Mouse (Mus musculus): Measurements from ENCODE around the gene Alcam. TPM values are rescaled to one million over a fixed set of nuclear protein-coding genes. Genes with fewer than 3 reads are reported as not detected.

The Alcam gene
- polyA plus RNA-seq, 1 experiment = 0.01 TPM

GRCm38 (mm10) chr16:52343467-52344033 lies 110.3 kb downstream of the Alcam start:
- TF ChIP-seq GATA1 (IDR thresholded peaks at IDR 0.05; ENCODE audit: low read length) (no peak), TAL1 (IDR thresholded peaks at IDR 0.05; ENCODE audit: low read length) (no peak)
- H3K36me3 ChIP-seq (ENCODE audit: control insufficient read depth) = no peaks in the 10 kb centered on the region

GRCm38 (mm10) chr16:52342694-52343466 lies 111.0 kb downstream of the Alcam start:
- no peak overlapping the region for H3K4me3 ChIP-seq (replicated peaks)
- TF ChIP-seq TAL1 (IDR thresholded peaks at IDR 0.05; ENCODE audit: low read length) (no peak), GATA1 (IDR thresholded peaks at IDR 0.05; ENCODE audit: low read length) (no peak)
- H3K9me3 ChIP-seq (ENCODE audit: control insufficient read depth, low read length) = no peaks in the 10 kb centered on the region
- no peaks in the 10 kb centered on the region for H3K4me1 ChIP-seq (ENCODE audit: control insufficient read depth)
- no peaks in the 10 kb centered on the region for H3K36me3 ChIP-seq (ENCODE audit: control insufficient read depth)
- no peaks in the 10 kb centered on the region for H3K27me3 ChIP-seq (ENCODE audit: control insufficient read depth)

More at GRCm38 (mm10) chr16:52343467-52344033, 110.3 kb downstream of the Alcam start:
- Histone ChIP-seq H3K4me1 (ENCODE audit: control insufficient read depth) (no peaks in the 10 kb centered on the region), H3K9me3 (ENCODE audit: control insufficient read depth, low read length) (no peaks in the 10 kb centered on the region), H3K27me3 (ENCODE audit: control insufficient read depth) (no peaks in the 10 kb centered on the region), H3K4me3 (replicated peaks) (no peak overlapping the region)

GRCm38 (mm10) chr16:52334084-52334483 lies 119.8 kb downstream of the Alcam start:
- no peaks in the 10 kb centered on the region for H3K27me3 ChIP-seq (ENCODE audit: control insufficient read depth)
- no peaks in the 10 kb centered on the region for H3K9me3 ChIP-seq (ENCODE audit: control insufficient read depth, low read length)
- H3K36me3 ChIP-seq (ENCODE audit: control insufficient read depth) = no peaks in the 10 kb centered on the region
- TF ChIP-seq TAL1 (IDR thresholded peaks at IDR 0.05; ENCODE audit: low read length) = no peak
- no peak for TF ChIP-seq GATA1 (IDR thresholded peaks at IDR 0.05; ENCODE audit: low read length)
- H3K4me3 ChIP-seq (replicated peaks) = no peak overlapping the region
- no peaks in the 10 kb centered on the region for H3K4me1 ChIP-seq (ENCODE audit: control insufficient read depth)

- no peak for TF ChIP-seq GATA1 (IDR thresholded peaks at IDR 0.05; ENCODE audit: low read length)
- no peak for TF ChIP-seq TAL1 (IDR thresholded peaks at IDR 0.05; ENCODE audit: low read length)
- no peaks in the 10 kb centered on the region for H3K9me3 ChIP-seq (ENCODE audit: control insufficient read depth, low read length)
- H3K36me3 ChIP-seq (ENCODE audit: control insufficient read depth) = no peaks in the 10 kb centered on the region
- H3K4me3 ChIP-seq (replicated peaks) = no peak overlapping the region
- H3K27me3 ChIP-seq (ENCODE audit: control insufficient read depth) = no peaks in the 10 kb centered on the region
- H3K4me1 ChIP-seq (ENCODE audit: control insufficient read depth) = no peaks in the 10 kb centered on the region
Observed at GRCm38 (mm10) chr16:52333631-52334030, 120.2 kb downstream of the Alcam start.

GRCm38 (mm10) chr16:52331341-52331830 lies 122.5 kb downstream of the Alcam start:
- no peak overlapping the region for H3K4me3 ChIP-seq (replicated peaks)
- H3K4me1 ChIP-seq (ENCODE audit: control insufficient read depth) = no peaks in the 10 kb centered on the region
- H3K9me3 ChIP-seq (ENCODE audit: control insufficient read depth, low read length) = no peaks in the 10 kb centered on the region
- H3K27me3 ChIP-seq (ENCODE audit: control insufficient read depth) = no peaks in the 10 kb centered on the region
- TF ChIP-seq TAL1 (IDR thresholded peaks at IDR 0.05; ENCODE audit: low read length) (no peak), GATA1 (IDR thresholded peaks at IDR 0.05; ENCODE audit: low read length) (no peak)
- H3K36me3 ChIP-seq (ENCODE audit: control insufficient read depth) = no peaks in the 10 kb centered on the region

GRCm38 (mm10) chr16:52329420-52329819 lies 124.5 kb downstream of the Alcam start:
- H3K4me3 ChIP-seq (replicated peaks) = no peak overlapping the region
- H3K9me3 ChIP-seq (ENCODE audit: control insufficient read depth, low read length) = no peaks in the 10 kb centered on the region
- H3K27me3 ChIP-seq (ENCODE audit: control insufficient read depth) = no peaks in the 10 kb centered on the region
- TF ChIP-seq GATA1 (IDR thresholded peaks at IDR 0.05; ENCODE audit: low read length) (no peak), TAL1 (IDR thresholded peaks at IDR 0.05; ENCODE audit: low read length) (no peak)
- no peaks in the 10 kb centered on the region for H3K4me1 ChIP-seq (ENCODE audit: control insufficient read depth)
- no peaks in the 10 kb centered on the region for H3K36me3 ChIP-seq (ENCODE audit: control insufficient read depth)

- no peaks in the 10 kb centered on the region for H3K4me1 ChIP-seq (ENCODE audit: control insufficient read depth)
- no peak overlapping the region for H3K4me3 ChIP-seq (replicated peaks)
- no peaks in the 10 kb centered on the region for H3K27me3 ChIP-seq (ENCODE audit: control insufficient read depth)
- H3K36me3 ChIP-seq (ENCODE audit: control insufficient read depth) = no peaks in the 10 kb centered on the region
- TF ChIP-seq TAL1 (IDR thresholded peaks at IDR 0.05; ENCODE audit: low read length) (no peak), GATA1 (IDR thresholded peaks at IDR 0.05; ENCODE audit: low read length) (no peak)
- H3K9me3 ChIP-seq (ENCODE audit: control insufficient read depth, low read length) = no peaks in the 10 kb centered on the region
Observed at GRCm38 (mm10) chr16:52319229-52319628, 134.6 kb downstream of the Alcam start.

- no peak for TF ChIP-seq GATA1 (IDR thresholded peaks at IDR 0.05; ENCODE audit: low read length)
- TF ChIP-seq TAL1 (IDR thresholded peaks at IDR 0.05; ENCODE audit: low read length) = no peak
- H3K36me3 ChIP-seq (ENCODE audit: control insufficient read depth) = no peaks in the 10 kb centered on the region
- no peak overlapping the region for H3K4me3 ChIP-seq (replicated peaks)
- no peaks in the 10 kb centered on the region for H3K27me3 ChIP-seq (ENCODE audit: control insufficient read depth)
- H3K9me3 ChIP-seq (ENCODE audit: control insufficient read depth, low read length) = no peaks in the 10 kb centered on the region
- H3K4me1 ChIP-seq (ENCODE audit: control insufficient read depth) = no peaks in the 10 kb centered on the region
Observed at GRCm38 (mm10) chr16:52311073-52311472, 142.8 kb downstream of the Alcam start.

- Histone ChIP-seq H3K27me3 (ENCODE audit: control insufficient read depth) (no peaks in the 10 kb centered on the region), H3K4me3 (replicated peaks) (no peak overlapping the region), H3K9me3 (ENCODE audit: control insufficient read depth, low read length) (no peaks in the 10 kb centered on the region), H3K36me3 (ENCODE audit: control insufficient read depth) (no peaks in the 10 kb centered on the region), H3K4me1 (ENCODE audit: control insufficient read depth) (no peaks in the 10 kb centered on the region)
- TF ChIP-seq GATA1 (IDR thresholded peaks at IDR 0.05; ENCODE audit: low read length) (no peak), TAL1 (IDR thresholded peaks at IDR 0.05; ENCODE audit: low read length) (no peak)
Observed at GRCm38 (mm10) chr16:52307016-52307415, 146.9 kb downstream of the Alcam start.
